Mouse (Mus musculus) ES-E14 (cell line): ENCODE data around the gene Ttbk1.

Experiments used
- CHD2 ChIP-seq: IDR thresholded peaks from 2 replicates; pipeline ENCODE4 v1.6.1; 2014; ENCODE audit warnings: mild to moderate bottlenecking, low read depth, low read length, inconsistent platforms
- HCFC1 ChIP-seq: IDR thresholded peaks from 2 replicates; pipeline ENCODE4 v1.6.1; 2012; ENCODE audit warnings: low read length, inconsistent platforms, borderline replicate concordance; ENCODE audit not compliant: insufficient read depth
- MAFK ChIP-seq: IDR thresholded peaks from 2 replicates; pipeline ENCODE4 v1.6.1; 2014; ENCODE audit warnings: mild to moderate bottlenecking, low read depth, low read length, inconsistent platforms; ENCODE audit not compliant: insufficient read depth
- ZC3H11A ChIP-seq: IDR thresholded peaks from 2 replicates; pipeline ENCODE4 v1.6.1; 2012; ENCODE audit warnings: low read depth, mild to moderate bottlenecking, inconsistent platforms, low read length, borderline replicate concordance
- ZNF384 ChIP-seq: IDR thresholded peaks from 2 replicates; pipeline ENCODE4 v1.6.1; 2012; ENCODE audit warnings: low read depth, low read length, inconsistent platforms

DNA sequence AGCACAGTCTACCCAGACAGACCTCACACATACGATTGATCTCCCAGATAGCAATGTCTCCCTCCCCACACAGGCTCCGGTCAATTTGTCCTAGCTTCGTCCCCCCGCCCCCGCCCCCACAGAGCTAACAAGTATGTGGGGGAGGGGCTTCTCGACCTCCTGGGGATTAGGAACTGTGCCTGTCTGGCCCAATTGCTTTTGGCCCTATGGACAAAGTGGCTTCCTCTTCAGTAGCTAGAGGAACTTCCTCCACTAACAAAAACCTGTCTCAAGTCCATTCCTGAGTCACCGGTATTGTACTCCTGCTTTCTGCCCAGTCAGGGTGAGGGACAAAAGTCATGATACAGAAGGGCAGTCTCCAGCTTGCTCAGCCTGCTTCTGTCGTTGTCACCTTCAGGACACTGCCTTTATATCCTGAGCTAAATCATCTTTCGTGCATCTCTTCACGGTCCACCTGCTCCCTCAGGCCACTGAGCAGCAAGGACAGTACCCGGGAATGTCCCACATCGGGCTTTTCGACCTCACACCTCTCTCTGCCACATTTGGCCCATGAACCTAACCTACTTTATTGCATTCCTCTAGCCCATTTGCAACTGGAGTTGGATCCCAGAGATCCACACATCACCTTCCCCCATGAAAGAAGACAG is 34.0 kb downstream of the Ttbk1 start:
- TF ChIP-seq ZNF384 (no peak), ZC3H11A (no peak), HCFC1 (no peak), CHD2 (no peak), MAFK (no peak)
